Mouse (Mus musculus): ENCODE results near the gene Prkn.

- TF ChIP-seq POLR2A (IDR thresholded peaks at IDR 0.05; ENCODE audit: extremely low read depth, insufficient read depth, low read length): no peak
- no peak for TF ChIP-seq CTCF (IDR thresholded peaks at IDR 0.05; ENCODE audit: extremely low read depth, insufficient read depth, low read length)
These were observed 1195.2 kb downstream of the Prkn start for GRCm38 (mm10) chr17:12035386-12035785.
